Mouse (Mus musculus) small intestine, adult 2 months (tissue): Measurements from ENCODE around the gene Prr29.

Experiments used
- CTCF ChIP-seq: fragments of 200-500 bp; IDR thresholded peaks from 2 replicates; pipeline ENCODE4 v1.5.1; 2012; ENCODE audit warnings: low read depth, mild to moderate bottlenecking, control low read depth, inconsistent platforms, low read length, moderate library complexity, mixed read lengths; ENCODE audit not compliant: insufficient replicate concordance, insufficient read length; ENCODE audit errors: extremely low read depth
- POLR2A ChIP-seq: fragments of 200-500 bp; IDR thresholded peaks from 2 replicates; pipeline ENCODE4 v1.6.1; 2012; ENCODE audit warnings: low read depth, mild to moderate bottlenecking, control low read depth, inconsistent platforms, low read length, moderate library complexity

DNA sequence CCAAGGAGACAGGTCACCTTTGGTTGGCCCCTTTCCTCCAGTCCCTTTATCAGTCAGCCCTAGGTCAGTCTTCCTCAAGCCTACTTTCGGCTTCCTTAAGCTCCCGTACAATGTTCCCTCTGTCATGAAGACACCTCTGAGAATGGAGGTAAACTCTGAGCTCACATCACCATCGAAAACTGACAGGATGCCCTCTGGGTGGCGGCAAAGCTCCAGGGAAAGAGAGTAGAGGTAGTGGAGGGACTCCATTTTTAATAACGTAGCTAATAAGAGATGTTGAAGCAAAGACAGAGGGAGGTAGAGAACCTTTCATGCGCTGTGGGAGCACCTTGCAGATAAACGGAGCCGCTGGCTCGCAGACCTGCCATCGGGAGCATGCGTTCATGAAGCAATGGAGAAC, 15.7 kb downstream of the Prr29 start:
- TF ChIP-seq POLR2A (no peak), CTCF (peak; percentile 10; the same call in 1 of the 2 replicates)
